Mouse (Mus musculus) liver, embryonic 14.5 days (tissue): ENCODE data around the gene Cyp2d9. TPM values are rescaled to one million over a fixed set of nuclear protein-coding genes. Genes with fewer than 3 reads are reported as not detected.
"Not testable (repeated sequence)": the region's sequence is repeated elsewhere in the genome, so short reads cannot be mapped to it uniquely, and the experiment has no call there.

ENCODE experiments used
- ATAC-seq: fragments of 200-750 bp; cut with Nextera tagmentation; 2 replicates; pipeline ENCODE4 v1.8.0; 2017; ENCODE audit warnings: moderate number of reproducible peaks, mild to moderate bottlenecking, moderate library complexity; ENCODE audit not compliant: insufficient read depth
- DNase-seq, 3 experiments: peaks; one replicate each; pipeline ENCODE4 v3.0.0-alpha.2; 2012 to 2013; ENCODE audit warnings: low read depth in 3 of 3, low spot score in 3 of 3
- H3K27ac ChIP-seq: fragments of 300-500 bp; sonication (generic); 2 replicates; pipeline ENCODE4 v1.5.1; 2014; ENCODE audit warnings: moderate library complexity, mild to moderate bottlenecking, control low read depth, inconsistent platforms
- H3K27me3 ChIP-seq: fragments of 300-500 bp; sonication (generic); 2 replicates; pipeline ENCODE4 v1.6.1; 2014; ENCODE audit warnings: mild to moderate bottlenecking, low read length, moderate library complexity; ENCODE audit not compliant: control insufficient read depth, insufficient read depth
- H3K36me3 ChIP-seq: fragments of 300-500 bp; sonication (generic); replicated peaks from 2 replicates; pipeline ENCODE4 v1.6.1; 2014; ENCODE audit warnings: low read depth; ENCODE audit not compliant: control insufficient read depth, insufficient read depth
- H3K4me1 ChIP-seq, 2 experiments: fragments of 200-500 bp in 1 of 2; fragments of 300-500 bp in 1 of 2; sonication (generic) in 1 of 2; replicated peaks; 2 replicates each; pipeline ENCODE4 v1.6.1; 2012 to 2014; ENCODE audit warnings: antibody characterized with exemption in 1 of 2, inconsistent platforms in 1 of 2, low read length in 1 of 2; ENCODE audit not compliant: control insufficient read depth in 2 of 2, insufficient read depth in 2 of 2
- H3K4me2 ChIP-seq: fragments of 300-500 bp; sonication (generic); 2 replicates; pipeline ENCODE4 v1.6.1; 2014; ENCODE audit warnings: low read depth, mild to moderate bottlenecking, control low read depth, moderate library complexity
- H3K4me3 ChIP-seq, 2 experiments: fragments of 200-500 bp in 1 of 2; fragments of 300-500 bp in 1 of 2; sonication (generic) in 1 of 2; 2 replicates each; pipeline ENCODE4 v1.5.1; 2012 to 2014; ENCODE audit warnings: low read depth in 2 of 2, low read length in 2 of 2, mild to moderate bottlenecking in 2 of 2, control low read depth in 1 of 2, inconsistent platforms in 1 of 2, moderate library complexity in 1 of 2; ENCODE audit not compliant: insufficient read depth in 1 of 2
- H3K9ac ChIP-seq: fragments of 300-500 bp; sonication (generic); replicated peaks from 2 replicates; pipeline ENCODE4 v1.6.1; 2014; ENCODE audit warnings: mild to moderate bottlenecking, control low read depth, moderate library complexity
- H3K9me3 ChIP-seq: fragments of 300-500 bp; sonication (generic); 2 replicates; pipeline ENCODE4 v1.6.1; 2016; ENCODE audit warnings: low read length, mixed read lengths; ENCODE audit not compliant: control insufficient read depth
- CTCF ChIP-seq: IDR thresholded peaks from 2 replicates; pipeline ENCODE4 v1.5.1; 2016; ENCODE audit warnings: antibody characterized with exemption, low read depth, control low read depth
- EP300 ChIP-seq: IDR thresholded peaks from 2 replicates; pipeline ENCODE4 v1.6.1; 2016; ENCODE audit warnings: antibody characterized with exemption, low read depth
- WGBS: fragments of 180-500 bp; shearing (Covaris S2); extraction: QIAGEN DNeasy Blood & Tissue Kit; methylation state at CpG from one replicate; pipeline ENCODE4 v1.1.7; 2014; ENCODE audit not compliant: insufficient replicate concordance; 5-methylcytosine and 5-hydroxymethylcytosine counted together
- polyA plus RNA-seq, 2 experiments: library from polyadenylated mRNA; depleted of rRNA in 1 of 2; stranded (reverse) in 1 of 2; unstranded in 1 of 2; fragments of >200 nt; fragmentation: Nextera tagmentation in 1 of 2; extraction: Ambion mirVana in 1 of 2; gene quantifications; 2 replicates each; pipeline versions ENCODE4 v1.2.1 to v1.2.3; 2012 to 2014

The Cyp2d9 gene
- polyA plus RNA-seq (2012; rRNA removed) (1.7 and 1.8 TPM in 2 replicates), polyA plus RNA-seq (2014; fragmentation: Nextera tagmentation; extraction: Ambion mirVana) (1.9 and 2.1 TPM in 2 replicates)

DNA sequence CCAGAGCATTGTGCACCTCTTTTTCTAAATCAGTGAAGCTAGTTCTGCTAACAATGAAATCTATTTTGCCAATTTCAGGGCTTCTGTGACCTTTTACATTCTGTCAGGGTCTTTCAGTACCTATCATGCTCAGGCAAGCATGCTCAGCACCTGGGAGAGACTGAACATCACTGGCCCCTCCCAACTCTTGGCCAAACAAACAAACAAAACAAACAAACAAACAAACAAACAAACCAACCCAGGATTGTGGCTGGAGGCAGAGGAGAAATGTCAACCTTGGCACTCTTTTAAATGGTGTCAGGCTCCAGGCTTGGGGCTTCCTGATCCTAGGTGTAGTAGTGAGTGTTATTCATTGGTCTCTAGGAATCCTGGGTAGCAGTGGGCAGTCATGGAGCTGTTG is at the start of gene Cyp2d9:
Gene Cyp2d9, plus strand, starts transcription at position 301 of the 400 bp plus-strand sequence.
- no peak within 1 kb of the TSS for H3K4me2 ChIP-seq
- DNase-seq, result no peak
- no peak for ATAC-seq
- no peak within 1 kb of the TSS for H3K27ac ChIP-seq
- no peak within 1 kb of the TSS for H3K9ac ChIP-seq
- H3K36me3 ChIP-seq, result no peaks in the 10 kb centered on the region
- no peak within 1 kb of the TSS for H3K4me3 ChIP-seq
- H3K27me3 ChIP-seq, result no peaks in the 10 kb centered on the region
- no peak for TF ChIP-seq EP300
- TF ChIP-seq CTCF, result no peak
- H3K4me1 ChIP-seq, result no peaks in the 10 kb centered on the region
- H3K9me3 ChIP-seq, result no peaks in the 10 kb centered on the region

DNA sequence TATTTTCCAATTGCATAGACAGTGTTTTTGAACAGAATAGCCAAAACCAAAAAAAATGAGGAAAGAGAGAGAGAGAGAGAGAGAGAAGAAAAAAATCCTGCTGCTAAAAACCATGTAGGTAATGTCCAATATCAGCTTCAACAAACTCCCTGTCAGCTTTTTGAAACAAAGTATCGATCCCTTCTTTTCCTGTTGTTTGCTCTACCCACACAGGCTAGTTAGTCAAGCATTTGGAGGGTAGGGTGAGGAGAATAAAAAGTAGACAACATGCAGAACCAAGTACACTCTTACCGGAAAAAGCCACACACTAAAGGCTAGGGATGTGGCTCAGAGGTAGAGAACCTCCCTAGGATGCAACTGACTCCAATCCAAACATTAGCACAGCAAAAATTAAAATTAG is 47.5 kb upstream of the Cyp2d9 start:
- H3K4me3 ChIP-seq, result no peak overlapping the region
- 53% methylated on average over 2 of the region's 2 CpGs for WGBS
- TF ChIP-seq CTCF (no peak), EP300 (no peak)

DNA sequence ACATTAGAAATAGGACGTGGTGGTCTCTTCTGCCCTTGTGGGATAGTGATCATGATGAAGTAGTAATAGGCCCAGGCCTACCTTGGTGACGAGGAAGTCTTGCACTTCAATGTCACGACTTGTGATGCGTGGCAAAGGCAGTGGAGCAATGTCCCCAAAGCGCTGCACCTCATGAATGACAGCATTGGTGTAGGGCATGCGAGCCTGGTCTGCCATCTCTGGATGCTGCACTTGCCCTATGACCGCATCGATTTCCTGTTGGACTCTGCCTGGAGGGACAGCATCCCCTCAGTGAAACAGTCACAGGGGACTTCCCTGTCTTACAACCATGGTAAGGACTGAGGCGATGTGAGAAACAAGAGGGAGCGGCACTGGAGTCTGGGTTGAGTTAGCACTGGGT is 43.3 kb upstream of the Cyp2d9 start:
- WGBS, result 68% methylated on average over 10 of the region's 10 CpGs
- not testable (repeated sequence) for H3K4me1 ChIP-seq, H3K36me3 ChIP-seq, H3K9ac ChIP-seq, DNase-seq, H3K27me3 ChIP-seq, ATAC-seq, H3K4me3 ChIP-seq, H3K9me3 ChIP-seq, H3K4me2 ChIP-seq, H3K27ac ChIP-seq

More for the DNA sequence above, 47.5 kb upstream of the Cyp2d9 start:
- H3K4me2 ChIP-seq, result no peak overlapping the region
- no peak overlapping the region for H3K9ac ChIP-seq
- no peaks in the 10 kb centered on the region for H3K27me3 ChIP-seq
- no peaks in the 10 kb centered on the region for H3K36me3 ChIP-seq
- no peak overlapping the region for H3K27ac ChIP-seq
- H3K9me3 ChIP-seq, result no peaks in the 10 kb centered on the region
- no peak for DNase-seq
- no peak for ATAC-seq
- H3K4me1 ChIP-seq, result peaks cover 0 to 1% of the 10 kb centered on the region in 2 experiments; a peak in 1 of 4 replicates

- H3K36me3 ChIP-seq, H3K27me3 ChIP-seq, DNase-seq, H3K27ac ChIP-seq, H3K4me3 ChIP-seq, ATAC-seq, H3K4me1 ChIP-seq, H3K4me2 ChIP-seq, H3K9ac ChIP-seq, H3K9me3 ChIP-seq: not testable (repeated sequence)
- 59% methylated on average over 2 of the region's 2 CpGs for WGBS
Observed at GRCm38 (mm10) chr15:82393922-82394321, 39.3 kb upstream of the Cyp2d9 start, which contains the start of gene Cyp2d11. Cyp2d11 (minus strand) TSS chr15:82394022.

DNA sequence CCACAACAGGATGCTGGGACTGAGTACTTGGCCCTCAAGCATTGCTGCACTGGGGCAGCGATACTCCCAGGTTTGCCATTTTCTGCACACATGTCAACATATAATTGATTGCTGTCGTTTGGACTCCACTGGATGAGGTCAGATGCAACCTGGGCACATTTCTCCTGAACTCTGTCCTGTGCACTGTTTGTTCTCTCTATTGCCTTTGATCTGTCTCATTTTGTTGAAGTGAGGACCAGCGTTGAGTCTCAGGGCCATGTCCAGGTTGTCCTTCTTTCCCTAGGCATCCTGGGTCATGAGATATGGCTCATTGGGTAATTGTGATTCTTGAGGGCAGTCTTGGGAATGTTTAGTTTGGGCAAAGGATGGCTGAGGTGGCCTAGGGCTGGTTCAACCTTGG is 37.3 kb upstream of the Cyp2d9 start:
- H3K4me3 ChIP-seq, H3K36me3 ChIP-seq, H3K27ac ChIP-seq, H3K9me3 ChIP-seq, H3K4me2 ChIP-seq, H3K27me3 ChIP-seq, DNase-seq, H3K4me1 ChIP-seq, H3K9ac ChIP-seq, ATAC-seq: not testable (repeated sequence)
- WGBS, result 65% methylated on average over 3 of the region's 3 CpGs

DNA sequence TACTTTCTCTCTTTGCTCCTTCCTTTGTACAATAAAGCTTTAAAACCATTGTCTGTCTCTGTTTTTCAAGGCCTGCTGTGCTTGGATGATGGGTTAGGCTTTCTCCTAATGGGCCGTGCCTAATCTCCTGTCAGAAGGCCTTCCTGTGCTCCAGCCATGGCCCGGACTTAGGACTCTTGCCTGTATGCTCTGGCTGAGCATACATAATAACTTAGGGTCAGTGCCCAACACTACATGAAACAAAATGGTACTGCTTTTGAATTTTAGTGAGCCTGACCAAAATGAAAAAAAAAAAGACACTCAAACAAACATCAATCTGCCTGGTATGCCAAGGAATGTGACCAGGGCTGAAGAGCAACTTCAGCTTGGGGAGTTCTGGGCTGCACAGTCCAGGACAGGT is 31.7 kb upstream of the Cyp2d9 start:
- no peak overlapping the region for H3K9ac ChIP-seq
- WGBS, result 50% methylated on average over 2 of the region's 2 CpGs
- DNase-seq, result no peak
- no peak for ATAC-seq
- no peaks in the 10 kb centered on the region for H3K27me3 ChIP-seq
- no peak overlapping the region for H3K4me3 ChIP-seq
- TF ChIP-seq EP300 (no peak), CTCF (no peak)
- H3K9me3 ChIP-seq, result no peaks in the 10 kb centered on the region
- H3K36me3 ChIP-seq, result no peaks in the 10 kb centered on the region
- no peak overlapping the region for H3K4me2 ChIP-seq
- H3K27ac ChIP-seq, result no peak overlapping the region
- no peaks in the 10 kb centered on the region; a peak in 1 of 4 replicates for H3K4me1 ChIP-seq
